Mouse (Mus musculus): ENCODE results near the gene Atxn7l2.
"Not testable (repeated sequence)": the region's sequence is repeated elsewhere in the genome, so short reads cannot be mapped to it uniquely, and the experiment has no call there.

Atxn7l2 gene

DNA sequence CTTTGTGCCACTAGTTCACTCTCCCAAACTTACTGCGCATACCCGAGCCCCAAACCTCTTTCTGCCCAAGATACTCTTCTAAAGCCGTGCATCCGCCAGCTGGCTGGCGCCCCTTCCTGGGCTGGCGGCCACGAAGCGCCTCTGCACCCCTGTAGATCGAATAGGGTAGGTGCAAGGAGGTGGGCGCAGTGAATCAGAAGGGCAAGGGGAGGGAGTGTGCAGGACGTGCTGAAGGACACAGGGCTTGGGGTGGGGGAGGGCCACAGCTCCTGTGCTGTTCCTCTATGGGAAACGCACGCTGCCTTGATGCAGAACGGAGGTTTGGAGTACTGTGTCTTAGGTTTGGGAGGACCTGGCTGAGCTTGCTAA is at the start of gene Atxn7l2:
Atxn7l2 (minus strand) TSS at position 164 of the 369 bp plus-strand sequence.
- peak; percentile 59 for DNase-seq

DNA sequence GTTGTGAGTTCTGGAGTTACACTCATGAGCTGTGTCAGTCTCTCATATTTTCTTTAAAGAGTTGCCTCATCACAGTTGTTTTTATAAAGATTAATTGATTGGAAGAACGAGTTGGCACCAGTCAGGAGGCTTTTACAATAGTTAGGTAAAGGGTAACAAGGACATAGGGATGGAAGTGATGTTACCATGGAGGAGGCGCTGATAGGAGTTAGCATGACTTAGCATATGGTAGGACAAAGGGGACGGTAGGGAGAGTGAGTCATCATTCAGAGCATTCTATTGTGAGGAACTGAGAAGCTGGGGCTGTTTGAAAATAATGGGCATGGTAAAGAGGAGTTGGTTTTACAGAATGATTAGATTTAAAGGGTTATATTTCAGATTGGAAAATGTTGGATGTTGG is 48.6 kb upstream of the Atxn7l2 start:
- no peak for DNase-seq

DNA sequence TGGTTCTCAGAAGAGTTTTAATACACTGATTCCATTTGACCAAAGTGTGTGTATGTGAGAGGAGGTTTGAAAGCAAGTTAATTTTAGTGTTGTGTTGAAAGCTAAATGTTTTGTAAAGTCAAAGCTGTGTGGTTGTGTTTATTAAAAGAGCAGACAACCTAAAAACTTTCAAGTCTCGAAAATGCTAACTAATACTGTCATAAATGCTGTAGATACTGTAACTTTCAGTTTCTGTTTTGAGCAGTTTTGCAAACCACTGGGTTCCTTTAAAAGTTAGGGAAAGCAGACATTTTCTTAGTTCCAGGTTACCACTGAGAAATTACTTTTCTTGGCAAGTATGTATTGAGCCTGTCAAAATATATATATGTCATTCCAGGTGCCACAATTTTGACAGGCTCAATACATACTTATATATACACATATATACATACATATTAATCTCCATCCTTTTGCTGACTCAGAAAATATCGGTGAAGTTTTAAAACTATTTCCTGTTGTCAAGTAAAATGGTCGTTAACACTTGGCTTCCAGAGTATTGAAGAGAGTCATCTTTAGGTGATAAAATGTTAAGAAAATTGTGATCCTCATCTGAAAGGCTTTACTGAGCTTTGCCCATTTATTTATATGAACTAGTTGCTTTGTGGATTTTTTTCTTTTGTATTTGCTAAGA is 47.2 kb upstream of the Atxn7l2 start:
- no peak for DNase-seq

DNA sequence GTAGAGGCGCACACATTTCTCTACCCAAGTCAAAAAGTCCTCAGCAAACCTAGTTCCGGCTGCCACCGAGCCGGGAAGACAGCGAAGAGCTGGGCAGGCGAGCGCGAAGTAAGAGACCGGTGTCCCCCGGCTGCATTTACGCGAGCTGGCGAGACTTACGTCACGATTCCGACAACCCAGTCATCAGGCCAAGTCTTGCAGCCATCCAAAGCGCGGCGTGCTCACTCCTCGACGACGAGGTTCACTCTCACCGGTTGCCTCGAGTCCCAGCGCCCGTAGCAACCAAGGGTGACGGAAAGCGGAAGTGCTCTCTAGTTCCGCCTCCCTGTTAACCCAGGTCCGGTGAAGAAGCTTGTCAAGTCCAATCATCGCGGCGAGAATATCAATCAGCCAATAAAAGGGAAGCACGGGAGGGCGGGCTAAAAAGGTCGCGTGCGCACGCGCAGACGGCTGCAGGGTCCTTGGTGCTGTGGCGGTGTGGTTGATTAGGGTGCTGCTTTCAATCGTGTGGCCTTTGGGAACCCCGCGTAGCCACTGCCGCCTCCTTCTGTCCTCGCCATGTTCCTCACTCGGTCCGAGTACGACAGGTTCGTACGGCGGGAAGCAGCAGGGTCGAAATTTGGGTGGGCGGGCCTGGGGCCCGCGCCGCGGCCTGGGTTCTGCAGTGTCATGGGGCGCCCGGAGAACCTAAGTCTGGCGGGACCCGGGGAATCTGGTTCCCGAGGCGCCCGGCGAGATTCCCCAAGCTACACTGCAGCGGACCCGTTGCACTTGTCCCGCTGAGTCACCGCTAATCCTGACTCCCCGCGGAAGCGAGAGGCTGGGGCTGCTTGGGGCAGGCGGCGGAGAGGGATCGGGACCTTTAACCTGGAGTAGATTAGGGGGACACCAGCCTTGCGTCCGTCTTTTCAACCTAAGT is 46.2 kb upstream of the Atxn7l2 start, which contains the start of gene Psma5:
Psma5 (plus strand) TSS at position 208 of the 919 bp plus-strand sequence.
- DNase-seq = peak; percentile 94

DNA sequence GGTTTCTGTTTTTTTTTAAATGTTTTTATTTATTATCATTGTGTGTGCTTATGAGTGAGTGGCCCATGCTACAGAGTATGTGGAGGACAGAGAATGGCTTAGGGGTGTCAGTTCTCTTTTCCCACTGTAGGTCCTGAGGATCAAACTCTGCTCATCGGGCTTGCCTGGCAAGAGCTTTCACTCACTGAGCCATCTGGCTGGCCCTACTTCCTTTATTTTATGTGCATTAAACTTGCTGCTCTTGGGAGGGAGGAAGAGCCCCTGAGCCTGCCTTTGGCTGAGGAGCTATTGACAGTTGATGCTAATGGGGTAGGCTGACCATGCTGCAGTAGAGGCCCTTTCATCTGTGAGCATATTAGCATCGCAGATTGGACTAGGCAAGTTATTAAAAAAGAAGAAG is 36.1 kb upstream of the Atxn7l2 start:
- no peak for DNase-seq

DNA sequence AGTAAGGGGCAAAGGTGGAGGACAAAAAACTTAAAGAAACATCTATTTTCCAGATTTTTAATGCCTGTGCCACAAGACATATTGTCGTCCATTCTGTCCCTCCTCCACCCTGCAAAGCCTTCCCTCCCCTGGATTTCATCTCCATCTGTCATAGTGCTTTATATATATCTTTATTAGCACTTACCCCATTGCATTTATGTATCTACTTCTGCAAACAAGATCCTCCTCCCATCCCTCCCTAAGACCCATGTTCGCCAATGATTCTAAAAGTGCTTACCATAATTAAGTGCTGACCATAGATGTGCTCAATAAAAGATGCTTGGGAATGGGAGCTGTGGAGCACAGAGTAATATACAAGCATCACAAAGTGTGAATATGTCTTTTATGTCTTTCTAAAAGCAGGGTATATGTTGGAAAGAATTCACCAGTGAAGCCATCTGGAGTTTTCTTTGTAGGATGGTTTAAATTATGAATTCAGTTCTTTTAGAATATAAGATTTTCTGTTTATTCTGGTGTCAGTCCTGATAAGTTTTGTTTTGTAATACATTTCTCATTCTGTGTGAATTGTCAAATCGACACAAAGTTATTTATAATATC is 30.6 kb upstream of the Atxn7l2 start:
- DNase-seq = no peak

DNA sequence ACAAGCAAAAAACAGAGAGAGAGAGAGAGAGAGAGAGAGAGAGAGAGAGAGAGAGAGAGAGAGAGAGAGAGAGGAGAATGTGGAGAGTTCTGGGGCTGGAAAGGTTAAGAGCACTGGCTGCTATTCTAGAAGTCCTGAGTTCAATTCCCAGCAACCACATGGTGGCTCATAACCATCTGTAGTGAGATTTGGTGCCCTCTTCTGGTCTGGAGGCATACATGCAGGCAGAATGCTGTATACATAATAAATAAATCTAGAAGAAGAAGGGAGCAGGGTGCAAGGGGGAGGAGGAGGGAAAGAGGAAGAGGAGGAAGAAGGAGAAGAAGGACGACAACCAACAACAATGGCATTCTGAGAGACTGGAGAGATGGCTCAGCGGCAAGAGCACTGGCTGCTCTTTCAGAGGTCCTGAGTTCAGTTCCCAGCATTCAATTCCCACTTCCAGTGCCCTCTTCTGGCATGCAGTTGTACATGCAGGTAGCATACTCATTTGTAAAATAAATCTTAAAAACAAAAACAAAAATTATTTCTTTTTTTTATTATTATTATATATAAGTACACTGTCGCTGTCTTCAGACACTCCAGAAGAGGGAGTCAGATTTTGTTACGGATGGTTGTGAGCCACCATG is 26.9 kb upstream of the Atxn7l2 start:
- not testable (repeated sequence) for DNase-seq

DNA sequence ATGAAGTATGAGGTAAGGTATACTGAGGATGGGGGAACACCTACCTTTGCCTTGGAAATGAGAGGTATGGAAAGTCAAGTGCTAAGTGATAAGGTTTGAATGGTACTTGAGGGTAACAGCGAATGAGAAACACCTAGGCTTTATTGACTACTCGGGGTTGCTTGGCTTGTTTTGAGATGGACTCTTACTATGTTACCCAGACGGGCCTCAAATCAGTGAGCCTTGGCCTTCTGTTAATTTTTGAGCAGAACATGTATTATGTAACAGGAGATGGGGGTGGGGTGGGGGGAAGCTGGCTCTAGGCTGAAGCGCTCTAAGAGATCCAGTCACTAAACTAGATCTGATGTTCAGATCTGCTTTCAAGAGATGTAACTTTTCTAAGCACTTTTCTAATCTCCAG is 20.9 kb upstream of the Atxn7l2 start:
- no peak for DNase-seq

DNA sequence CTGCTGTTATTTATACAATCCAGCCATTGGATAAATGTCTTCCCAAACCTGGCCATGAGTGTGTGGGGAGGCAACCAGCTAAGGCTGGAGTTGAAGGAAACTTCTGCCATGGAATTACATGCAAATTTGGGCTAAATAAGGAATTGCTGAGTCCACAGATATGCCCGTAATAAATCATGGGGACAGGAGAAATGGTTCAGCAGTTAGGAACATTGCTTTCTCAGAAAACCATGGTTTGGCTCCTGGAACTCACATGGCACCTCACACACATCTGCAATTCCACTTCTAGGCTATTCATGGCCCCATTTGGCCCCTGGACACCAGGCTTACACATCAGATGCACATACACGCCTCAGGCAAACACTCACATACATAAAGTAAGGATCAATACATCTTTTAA is 16.8 kb upstream of the Atxn7l2 start:
- DNase-seq = no peak

DNA sequence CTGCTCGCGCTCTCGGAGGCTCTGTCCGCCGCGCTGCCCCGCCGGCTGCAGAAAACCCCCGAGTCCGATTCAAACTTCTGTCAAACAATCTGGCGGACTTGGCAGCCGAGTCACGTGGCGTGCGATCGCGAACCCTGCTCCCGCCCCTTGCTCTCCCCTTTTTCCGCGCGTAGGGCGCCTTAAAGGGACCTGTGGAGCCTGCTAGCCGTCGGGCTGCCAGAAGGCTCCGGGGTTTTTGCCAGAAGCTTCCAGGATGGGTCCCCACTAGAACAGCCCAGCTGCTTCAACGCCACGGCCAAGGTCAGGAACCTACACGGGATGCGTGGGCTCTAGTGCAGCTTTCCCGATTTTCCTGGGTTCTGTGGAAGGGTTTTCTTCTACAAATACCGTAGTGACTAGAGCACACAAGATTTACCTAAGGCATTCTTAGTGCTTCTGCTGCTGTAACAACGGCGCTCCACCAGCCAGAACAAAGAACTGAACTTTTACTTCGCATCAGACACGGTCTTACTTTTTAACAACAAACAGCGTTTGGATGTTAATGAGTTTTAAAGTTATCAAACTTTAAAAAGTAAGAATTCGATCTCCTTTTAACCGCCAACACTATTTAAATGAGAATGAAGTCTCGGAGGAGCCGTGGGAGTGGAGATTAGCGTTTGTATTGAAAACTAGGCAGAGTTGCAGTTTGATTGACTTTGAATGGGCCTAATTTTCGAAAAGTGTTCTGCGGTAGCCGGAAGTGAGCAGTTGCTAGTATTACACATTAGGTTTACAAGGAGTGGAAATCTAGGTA is 16.0 kb upstream of the Atxn7l2 start, which contains the start of gene Sypl2:
Sypl2 (minus strand) TSS at position 91 of the 793 bp plus-strand sequence.
- DNase-seq = no peak

DNA sequence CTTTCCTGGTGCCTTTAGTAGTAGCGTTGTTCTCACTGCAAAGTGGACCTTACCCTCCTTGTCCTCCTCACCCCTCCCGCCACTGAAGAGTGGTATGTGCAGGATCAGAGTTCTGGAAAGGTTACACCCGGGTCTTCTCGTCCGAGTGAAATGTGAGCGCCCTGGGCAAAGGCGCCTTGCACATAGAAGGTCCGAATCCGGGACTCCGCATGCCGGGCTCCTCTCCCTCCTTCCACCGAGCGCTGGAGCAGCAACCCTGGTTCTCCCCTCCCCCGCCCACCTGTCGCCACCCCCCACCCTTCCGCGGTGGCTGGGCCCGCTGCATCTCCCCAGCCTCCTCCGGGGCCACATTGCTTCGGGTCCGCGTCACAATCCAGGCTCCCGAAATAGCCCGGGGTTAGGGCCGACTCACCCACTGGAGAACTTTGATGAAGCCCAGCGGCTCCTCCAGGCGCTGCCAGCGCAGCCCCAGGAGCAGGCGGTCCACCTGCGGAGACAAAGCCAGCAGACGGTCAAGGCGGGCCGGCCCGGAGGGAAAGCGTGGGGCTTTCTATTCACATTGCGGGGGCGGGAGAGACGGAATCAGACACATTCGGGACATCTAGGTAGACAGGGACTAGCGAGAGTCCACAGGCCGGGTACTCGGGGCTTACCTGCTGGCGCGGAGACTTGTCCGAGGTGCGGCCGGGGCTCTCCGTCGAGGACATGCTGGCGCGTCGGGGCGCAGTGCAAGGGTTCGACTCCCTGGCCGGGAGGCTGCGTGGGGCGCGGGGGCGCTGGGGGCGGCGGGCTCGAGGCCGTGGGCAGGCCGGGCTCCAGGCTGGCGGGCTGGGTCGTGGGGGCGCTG is 15.2 kb upstream of the Atxn7l2 start:
- no peak for DNase-seq

DNA sequence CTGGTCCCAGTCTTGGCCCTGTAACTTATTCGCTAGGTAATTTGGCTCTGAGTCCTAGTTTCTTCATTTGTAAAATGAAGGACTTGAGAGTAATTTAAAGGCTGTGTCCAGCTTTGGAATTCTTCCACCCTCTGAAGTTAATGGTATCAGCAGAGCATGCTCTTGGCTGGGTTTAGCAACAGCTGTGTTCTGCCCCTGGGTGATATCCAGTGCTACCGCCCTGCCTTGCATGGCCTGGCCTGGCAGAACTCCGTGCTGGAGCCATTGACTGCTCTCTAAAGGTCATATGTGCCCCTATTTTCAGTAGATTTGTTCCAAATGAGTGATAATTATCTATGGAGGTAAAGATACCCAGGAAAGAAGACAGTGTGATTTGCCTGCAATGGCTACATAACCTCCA is 9.9 kb upstream of the Atxn7l2 start:
- DNase-seq = no peak

DNA sequence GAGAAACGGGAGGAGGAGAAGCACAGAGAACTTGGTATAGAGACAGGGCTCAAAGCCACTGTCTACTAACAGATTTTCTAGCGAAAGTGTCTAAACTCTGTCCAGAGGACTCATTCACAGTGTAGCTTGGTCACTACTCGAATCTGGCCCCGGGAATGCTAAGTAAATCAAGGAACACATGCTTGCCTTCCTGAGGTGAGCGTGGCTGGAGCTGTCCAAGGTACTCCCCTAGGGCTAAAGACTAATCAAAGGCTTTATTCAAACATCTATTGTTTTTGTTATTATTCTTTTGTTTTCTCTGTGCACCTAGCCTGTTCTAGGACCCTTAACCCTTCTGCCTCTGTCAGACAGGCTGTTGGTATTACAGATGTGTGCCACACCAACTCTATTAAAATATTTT is 4.0 kb upstream of the Atxn7l2 start:
- no peak for DNase-seq

DNA sequence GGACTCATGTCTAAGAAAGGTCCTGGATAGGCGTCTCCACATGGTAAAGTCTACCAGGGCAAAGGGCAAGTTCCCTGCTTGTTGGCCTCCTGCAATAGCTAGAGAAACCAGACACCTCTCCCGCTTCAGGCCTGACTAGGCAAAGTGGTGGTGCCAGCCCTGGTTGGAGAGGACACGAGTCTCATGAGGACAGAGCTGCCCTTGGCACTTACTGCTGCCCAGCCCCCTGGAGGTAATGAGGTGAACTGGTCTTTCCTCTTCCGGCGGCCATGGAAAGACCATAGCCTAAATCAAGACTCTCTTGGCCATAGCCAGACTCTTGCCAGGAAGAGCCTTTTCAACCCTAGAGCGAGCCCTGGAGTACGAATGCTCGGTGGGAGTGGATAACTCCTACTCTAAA is 1.7 kb upstream of the Atxn7l2 start:
- DNase-seq = no peak

DNA sequence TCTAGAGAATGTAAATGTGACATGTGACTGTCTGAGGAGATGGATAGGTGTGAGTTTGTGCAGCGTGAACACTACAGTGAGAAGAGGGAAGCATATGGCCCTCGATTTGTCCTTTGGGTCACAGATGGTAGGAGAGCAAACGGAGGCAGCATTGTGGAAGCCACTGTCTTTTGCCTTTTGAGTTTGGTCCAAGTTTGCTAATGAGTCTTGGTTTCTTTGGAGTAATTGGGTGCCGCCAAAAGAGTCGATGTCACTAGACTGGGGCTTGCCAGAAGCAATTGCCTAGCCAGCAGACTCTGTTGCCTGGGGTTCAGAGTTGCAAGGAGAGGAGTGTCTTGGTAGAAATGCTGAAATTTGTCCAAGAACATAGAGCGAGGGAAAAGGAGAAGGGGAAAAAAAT is 1.1 kb upstream of the Atxn7l2 start:
- DNase-seq = no peak

DNA sequence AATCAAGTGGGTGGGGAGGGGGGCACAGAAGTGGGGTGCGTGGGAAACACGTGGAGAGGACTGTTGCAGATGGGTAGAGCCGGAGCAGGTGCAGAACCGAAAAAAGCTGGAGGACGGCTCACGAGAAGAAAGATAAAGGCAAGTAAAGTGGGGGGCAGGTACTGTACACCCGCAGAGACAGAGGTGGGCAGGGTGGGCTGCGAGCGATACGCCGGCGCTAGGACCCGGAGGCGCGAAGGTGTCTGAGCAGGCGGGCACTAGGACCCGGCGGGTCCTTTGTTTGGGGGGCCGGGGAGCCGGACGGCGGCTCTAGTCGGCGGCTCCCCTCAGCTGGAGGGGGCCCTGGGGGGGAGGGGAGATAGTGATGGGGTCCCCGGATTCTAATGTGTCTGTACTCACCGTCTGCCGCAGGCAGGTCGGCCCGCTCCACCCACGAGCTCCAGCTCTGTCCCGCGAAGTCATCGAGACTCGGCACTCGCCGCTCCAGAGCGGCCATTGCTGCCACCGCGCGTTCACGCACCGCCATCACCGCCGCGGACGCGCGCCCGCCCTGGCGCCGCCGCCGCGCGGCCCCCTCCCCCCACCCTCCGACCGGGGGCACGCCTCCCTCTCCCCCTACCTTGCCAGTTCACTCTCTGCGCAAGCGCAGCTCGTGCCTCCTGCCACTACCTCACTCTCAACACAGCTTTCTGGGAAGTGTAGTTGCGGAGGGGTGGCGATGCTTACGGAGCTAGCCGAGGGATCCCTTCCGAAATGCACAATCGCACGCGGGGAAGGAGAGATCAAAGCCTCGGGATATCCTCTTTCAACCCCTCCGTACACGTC is 576 bp downstream of the Atxn7l2 start:
- DNase-seq = peak; percentile 94

DNA sequence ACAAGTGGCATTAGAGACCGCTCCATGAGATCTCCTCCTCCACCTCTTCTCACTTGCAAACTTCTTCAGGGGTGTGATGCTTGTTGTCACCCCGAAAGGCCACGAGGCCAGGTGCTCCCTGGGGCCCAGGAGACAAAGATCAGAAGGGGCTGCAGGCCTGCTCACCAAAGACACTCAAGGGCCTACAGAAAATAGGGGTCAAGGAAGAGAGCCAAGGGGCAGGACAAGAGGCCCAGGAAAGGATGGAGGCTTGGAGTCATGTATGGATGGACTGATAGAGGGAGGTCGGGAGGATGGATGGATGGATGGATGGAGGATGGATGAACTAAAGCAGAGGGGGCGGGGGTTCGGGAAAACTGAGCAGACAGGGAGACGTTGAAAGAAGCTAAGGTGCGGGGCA is 1.2 kb downstream of the Atxn7l2 start:
- no peak for DNase-seq

DNA sequence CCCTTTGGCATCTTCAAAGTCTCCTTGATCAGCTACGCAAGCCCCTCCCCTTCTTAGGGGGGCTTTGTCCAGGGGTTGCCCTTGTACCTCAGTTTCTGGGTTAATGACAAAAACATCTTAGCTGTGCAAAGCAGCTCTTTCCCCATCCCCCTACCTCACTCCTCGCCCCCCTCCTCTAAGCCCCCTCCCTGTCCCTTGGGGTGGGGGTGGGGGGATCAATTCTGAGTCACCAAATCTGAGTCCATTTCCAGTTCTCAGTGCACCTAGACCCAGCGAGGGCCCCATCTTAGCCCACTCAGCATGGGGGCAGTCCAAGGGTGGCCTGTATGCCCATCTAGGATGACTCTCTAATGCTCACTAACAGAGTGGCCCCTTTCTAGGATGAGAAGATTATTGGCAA is 1.7 kb downstream of the Atxn7l2 start:
- DNase-seq = no peak

DNA sequence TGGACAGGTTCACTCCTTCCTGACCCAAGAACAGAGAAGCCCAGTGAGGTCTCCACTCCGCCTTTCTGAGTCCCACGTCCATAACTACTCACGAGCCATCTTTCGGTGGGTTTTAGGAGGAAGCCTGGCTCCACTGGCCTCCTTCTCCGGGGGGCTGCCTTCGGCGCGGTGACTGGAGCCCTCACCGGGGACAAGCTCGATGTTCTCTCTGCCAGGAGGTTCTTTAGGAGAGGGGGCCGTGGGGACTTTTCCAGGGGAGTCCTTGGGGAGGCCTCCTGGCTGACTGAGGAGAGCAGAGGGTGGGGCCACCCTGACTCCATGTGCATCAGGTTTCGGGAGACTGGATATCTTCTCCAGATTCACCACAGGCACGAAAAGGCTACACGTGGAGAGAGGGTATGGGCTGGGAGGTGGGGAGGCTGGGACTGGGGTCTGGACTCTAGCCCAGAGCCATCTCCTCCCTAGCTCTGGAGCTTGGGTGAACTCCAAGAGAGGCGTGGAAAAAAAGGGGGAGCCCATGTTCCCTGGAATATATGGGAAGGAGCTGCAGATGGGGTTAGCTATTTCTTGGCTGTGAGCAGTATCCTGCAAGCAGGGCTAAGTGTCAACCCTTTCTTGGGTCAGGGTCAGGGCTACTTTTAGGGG is 3.9 kb downstream of the Atxn7l2 start:
- DNase-seq = no peak

DNA sequence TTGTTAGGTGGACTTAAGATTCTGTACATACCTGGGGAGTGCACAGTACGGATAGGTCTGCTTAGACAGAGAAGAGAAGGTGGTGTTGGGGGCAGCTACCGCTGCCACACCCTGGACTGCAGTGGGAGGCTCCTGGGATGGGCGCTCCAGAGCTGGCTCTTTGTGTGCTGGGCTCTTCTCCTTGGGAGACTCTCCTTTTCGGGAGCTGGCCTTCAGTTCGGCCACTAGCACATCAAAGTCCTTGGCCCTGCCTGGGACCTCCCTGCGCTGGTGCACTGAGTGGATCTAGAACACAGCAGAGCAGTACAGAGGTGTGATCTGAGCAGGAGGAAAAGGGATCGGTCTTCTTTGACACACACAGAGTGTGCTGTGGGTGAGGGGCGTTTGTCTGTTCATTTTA is 5.1 kb downstream of the Atxn7l2 start:
- DNase-seq = no peak

Measured in right cerebral cortex, postnatal 14 days (tissue).